Mouse (Mus musculus): ENCODE measurements around the gene Mrps2.
A peak's percentile ranks its signal among the peaks of the same experiment; 100 is the strongest.

The Mrps2 gene

GRCm38 (mm10) chr2:28467860-28468485 lies at the start of gene Mrps2:
TSS of gene Mrps2 (plus strand) at chr2:28468066.
- DNase-seq (ENCODE audit: low spot score) = peak; percentile 63

GRCm38 (mm10) chr2:28419898-28420297 lies 48.0 kb upstream of the Mrps2 start:
- peak; percentile 95 for DNase-seq (ENCODE audit: low spot score)

GRCm38 (mm10) chr2:28423167-28423566 lies 44.7 kb upstream of the Mrps2 start:
- DNase-seq (ENCODE audit: low spot score) = no peak

- no peak for DNase-seq (ENCODE audit: low spot score)
Measured at GRCm38 (mm10) chr2:28427226-28427625, 40.6 kb upstream of the Mrps2 start.

- no peak for DNase-seq (ENCODE audit: low spot score)
Measured at GRCm38 (mm10) chr2:28430846-28431245, 37.0 kb upstream of the Mrps2 start.

GRCm38 (mm10) chr2:28432811-28433210 lies 35.1 kb upstream of the Mrps2 start:
- no peak for DNase-seq (ENCODE audit: low spot score)

- no peak for DNase-seq (ENCODE audit: low spot score)
Measured at GRCm38 (mm10) chr2:28433512-28433911, 34.4 kb upstream of the Mrps2 start.

- DNase-seq (ENCODE audit: low spot score) = no peak
Measured at GRCm38 (mm10) chr2:28435401-28435800, 32.5 kb upstream of the Mrps2 start.

GRCm38 (mm10) chr2:28440842-28441241 lies 27.0 kb upstream of the Mrps2 start:
- no peak for DNase-seq (ENCODE audit: low spot score)

- no peak for DNase-seq (ENCODE audit: low spot score)
Measured at GRCm38 (mm10) chr2:28445082-28445481, 22.8 kb upstream of the Mrps2 start.

GRCm38 (mm10) chr2:28446181-28446514 lies 21.7 kb upstream of the Mrps2 start:
- DNase-seq (ENCODE audit: low spot score) = no peak

- no peak for DNase-seq (ENCODE audit: low spot score)
Measured at GRCm38 (mm10) chr2:28446515-28447314, 21.2 kb upstream of the Mrps2 start, which contains the start of gene Ppp1r26. TSS of gene Ppp1r26 (plus strand) at chr2:28446800.

GRCm38 (mm10) chr2:28447315-28447670 lies 20.6 kb upstream of the Mrps2 start:
- DNase-seq (ENCODE audit: low spot score) = no peak

GRCm38 (mm10) chr2:28451663-28452062 lies 16.2 kb upstream of the Mrps2 start:
- no peak for DNase-seq (ENCODE audit: low spot score)

- no peak for DNase-seq (ENCODE audit: low spot score)
Measured at GRCm38 (mm10) chr2:28453539-28453938, 14.3 kb upstream of the Mrps2 start.

- DNase-seq (ENCODE audit: low spot score) = no peak
Measured at GRCm38 (mm10) chr2:28456616-28457015, 11.2 kb upstream of the Mrps2 start.

- DNase-seq (ENCODE audit: low spot score) = peak; percentile 74
Measured at GRCm38 (mm10) chr2:28463919-28464318, 3.9 kb upstream of the Mrps2 start.

- DNase-seq (ENCODE audit: low spot score) = no peak
Measured at GRCm38 (mm10) chr2:28464919-28465318, 2.9 kb upstream of the Mrps2 start.

- peak; percentile 37 for DNase-seq (ENCODE audit: low spot score)
Measured at GRCm38 (mm10) chr2:28465836-28466518, 1.9 kb upstream of the Mrps2 start, which contains the start of gene 1700007K13Rik. TSS of gene 1700007K13Rik (minus strand) at chr2:28466332.

GRCm38 (mm10) chr2:28468486-28469225 lies 790 bp downstream of the Mrps2 start:
- no peak for DNase-seq (ENCODE audit: low spot score)

GRCm38 (mm10) chr2:28469461-28469860 lies 1.6 kb downstream of the Mrps2 start:
- DNase-seq (ENCODE audit: low spot score) = no peak

GRCm38 (mm10) chr2:28470591-28470990 lies 2.7 kb downstream of the Mrps2 start:
- DNase-seq (ENCODE audit: low spot score) = no peak
